Mouse (Mus musculus): ENCODE data around the gene Trhr2.

- no peak for TF ChIP-seq POLR2A (IDR thresholded peaks at IDR 0.05; ENCODE audit: borderline replicate concordance, extremely low read depth, insufficient read depth, insufficient read length, poor library complexity, severe bottlenecking)
- no peak for TF ChIP-seq CTCF (IDR thresholded peaks at IDR 0.05; ENCODE audit: borderline replicate concordance, extremely low read depth, insufficient read depth, insufficient read length)
These were observed 22.5 kb upstream of the Trhr2 start for GRCm38 (mm10) chr8:122383039-122383438.
